Mouse (Mus musculus): Measurements from ENCODE around the gene Cnot4. TPM values are rescaled to one million over a fixed set of nuclear protein-coding genes. Genes with fewer than 3 reads are reported as not detected.

Cnot4 gene
- total RNA-seq (2023) = 10 to 100 TPM; 24.2 to 30.9 TPM

DNA sequence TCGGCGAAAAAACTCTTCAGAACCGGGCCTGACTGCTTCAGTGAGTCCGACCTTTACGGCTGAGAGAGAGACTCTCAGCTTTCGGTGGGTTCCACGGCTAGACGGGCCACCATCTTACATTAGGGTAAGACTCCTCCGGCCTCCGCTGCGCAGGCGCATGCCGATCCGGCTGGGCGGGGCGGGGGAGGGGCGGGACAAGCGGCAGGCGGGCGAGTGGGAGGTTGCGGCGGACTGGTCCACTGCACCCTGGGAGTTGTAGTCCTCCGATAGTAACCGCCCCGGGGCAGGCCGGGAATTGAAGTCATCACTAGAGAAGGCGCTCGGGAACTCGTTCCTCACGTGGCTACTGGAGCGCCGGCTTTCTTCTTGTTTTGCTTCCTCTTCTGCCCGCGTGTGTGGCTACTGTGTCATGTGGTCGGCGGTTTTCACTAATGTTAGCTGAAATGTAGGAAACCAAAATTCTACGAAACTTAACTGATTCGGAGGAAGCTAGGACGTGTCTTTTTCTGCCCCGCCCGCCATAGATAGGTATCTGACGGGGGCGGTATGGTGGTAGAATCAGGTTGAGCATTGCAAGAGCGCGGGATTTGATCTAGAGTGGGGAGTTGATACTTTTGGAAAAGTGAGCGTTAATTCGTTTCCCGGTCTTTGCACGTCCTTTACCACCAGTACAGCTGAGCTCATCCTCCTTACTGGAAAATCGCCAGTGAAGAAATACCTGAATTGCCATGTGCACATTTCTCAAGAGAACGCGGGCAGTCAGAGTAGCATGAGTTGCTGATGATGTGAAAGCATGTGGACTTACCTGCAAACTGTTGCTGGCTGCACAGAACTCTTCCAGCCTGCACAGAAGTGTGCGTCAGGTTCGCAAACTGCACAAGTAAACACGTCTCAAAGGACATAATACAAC, at the start of gene Cnot4:
Gene Cnot4, minus strand, starts transcription at position 146 of the 910 bp plus-strand sequence.

DNA sequence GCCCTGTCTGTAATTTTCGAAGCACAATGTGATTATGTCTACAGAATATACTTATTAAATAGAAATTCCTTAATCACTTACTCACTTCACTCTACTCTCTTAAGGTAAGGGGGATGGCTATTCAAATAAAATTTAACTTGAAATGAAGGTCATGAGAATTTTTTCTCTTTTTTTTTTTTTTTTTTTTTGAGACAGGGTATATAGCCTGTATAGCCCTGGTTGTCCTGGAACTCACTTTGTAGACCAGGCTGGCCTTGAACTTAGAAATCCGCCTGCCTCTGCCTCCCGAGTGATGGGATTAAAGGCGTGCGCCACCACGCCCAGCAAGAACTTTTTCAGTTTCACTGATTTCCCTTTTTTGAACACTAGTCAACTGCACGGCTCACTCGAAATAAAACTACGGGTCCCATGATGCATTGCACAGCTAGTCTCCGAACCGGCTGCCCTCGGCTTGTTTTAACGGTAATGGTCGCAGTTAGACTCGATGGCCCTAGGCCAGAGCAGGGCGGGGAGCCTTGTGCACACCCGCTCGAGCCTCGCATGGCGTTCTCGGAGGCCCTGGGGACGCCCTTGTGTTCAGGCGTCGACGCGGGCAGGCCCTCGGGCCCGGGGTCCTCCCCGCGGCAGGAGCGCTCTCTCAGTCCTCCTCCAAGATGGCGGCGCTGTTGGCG, 43.6 kb upstream of the Cnot4 start, which contains the start of gene Nup205:
Gene Nup205, plus strand, starts transcription at position 443 of the 671 bp plus-strand sequence.

DNA sequence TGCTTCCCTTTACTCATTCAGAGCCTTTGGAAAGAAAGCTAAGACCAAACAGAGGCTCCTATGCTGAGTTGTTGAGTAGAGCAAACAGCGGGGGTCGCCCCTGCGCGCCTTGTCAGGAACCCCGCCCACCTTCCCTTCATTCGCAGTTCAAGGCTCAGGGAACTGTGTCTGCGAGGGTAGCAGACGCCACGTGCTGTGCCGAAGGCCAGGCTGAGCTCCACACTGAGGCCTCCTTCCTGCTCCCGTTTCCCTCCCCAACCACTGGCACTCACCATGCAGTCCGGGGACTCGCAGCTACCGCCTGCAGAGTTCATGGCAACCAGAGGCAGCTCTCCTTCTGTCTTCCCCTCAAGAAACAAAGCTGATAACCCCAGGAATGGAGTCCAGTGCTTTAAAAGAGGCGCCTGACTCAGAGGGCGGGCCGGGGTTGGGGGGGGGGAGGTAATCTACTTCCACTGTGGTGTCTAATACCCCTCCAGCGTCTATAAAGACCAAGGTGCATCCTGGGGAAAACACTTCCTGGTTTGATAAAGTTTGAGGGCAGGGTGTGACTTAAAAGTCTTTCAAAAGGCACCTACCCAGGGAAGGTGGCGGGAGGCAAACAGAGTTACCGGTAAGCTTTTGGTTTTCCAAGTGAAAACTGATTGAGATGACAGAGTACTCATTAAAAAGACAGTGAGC, 145.3 kb downstream of the Cnot4 start, which contains the start of gene Slc23a4:
Gene Slc23a4, minus strand, starts transcription at position 324 of the 681 bp plus-strand sequence.

Other genes starting within 250 kb of the Cnot4 start
- 10 to 100 TPM; 23.2 to 27.1 TPM for gene Wdr91, start 222.8 kb downstream of the Cnot4 start, total RNA-seq (2023)
- gene Stra8, start 213.6 kb downstream of the Cnot4 start, total RNA-seq (2023) = not detected
- gene Slc23a4, start 145.3 kb downstream of the Cnot4 start, total RNA-seq (2023) = under 1 TPM in 1 of 2 experiments, not detected in 1; 0.31 TPM
- 10 to 100 TPM; 37.0 to 42.7 TPM for gene Nup205, start 43.7 kb upstream of the Cnot4 start, total RNA-seq (2023)
- gene Slc13a4, start 174.4 kb upstream of the Cnot4 start, total RNA-seq (2023) = not detected
- gene Fam180a, start 192.4 kb upstream of the Cnot4 start, total RNA-seq (2023) = not detected

Measured in neutrophil, adult 59 days (primary cell).